Mouse (Mus musculus): Measurements from ENCODE around the gene Olfr364-ps1.

Gene Olfr364-ps1

GRCm38 (mm10) chr2:37139022-37139421, at the start of gene Olfr364-ps1:
TSS of gene Olfr364-ps1 (plus strand) at chr2:37139322.
- no peak for DNase-seq

- DNase-seq: no peak
These were observed 21.3 kb upstream of the Olfr364-ps1 start, which contains the start of gene Olfr362 for GRCm38 (mm10) chr2:37117810-37118209. TSS of gene Olfr362 (minus strand) at chr2:37117910.

- no peak for DNase-seq
These were observed 48.8 kb downstream of the Olfr364-ps1 start, which contains the start of gene Olfr365 for GRCm38 (mm10) chr2:37187898-37188297. TSS of gene Olfr365 (plus strand) at chr2:37188198.

Measured in layer of hippocampus, adult 9-11 months (tissue).